Mouse (Mus musculus) T-helper 1 cell (primary cell): Measurements from ENCODE around the gene Zfp169.

Experiments used
- in situ Hi-C: fragments of 300-600 bp; cut with MboI, MseI; formaldehyde crosslinking; loops from one replicate; pipeline ENCODE4 v1.15.1; 2025; ENCODE audit warnings: high pct_unique_total_duplicates

Gene Zfp169

GRCm38 (mm10) chr13:48513003-48513929 lies at the start of gene Zfp169, which contains the start of gene A830005F24Rik:
Zfp169 (minus strand) TSS chr13:48513451.
A830005F24Rik (plus strand) TSS chr13:48513570.
- in situ Hi-C loops, result no loop called here

- in situ Hi-C loops, result no loop called here
These were observed 49.1 kb upstream of the Zfp169 start for GRCm38 (mm10) chr13:48562336-48562735.

GRCm38 (mm10) chr13:48561481-48561880 lies 48.2 kb upstream of the Zfp169 start:
- in situ Hi-C loops, result no loop called here

- in situ Hi-C loops, result no loop called here
These were observed 42.7 kb upstream of the Zfp169 start for GRCm38 (mm10) chr13:48555976-48556375.

- in situ Hi-C loops, result no loop called here
These were observed 41.3 kb upstream of the Zfp169 start for GRCm38 (mm10) chr13:48554552-48554951.

GRCm38 (mm10) chr13:48553511-48553910 lies 40.3 kb upstream of the Zfp169 start:
- in situ Hi-C loops, result no loop called here

GRCm38 (mm10) chr13:48552181-48553090 lies 39.2 kb upstream of the Zfp169 start:
- in situ Hi-C loops, result no loop called here

GRCm38 (mm10) chr13:48548296-48548695 lies 35.0 kb upstream of the Zfp169 start:
- in situ Hi-C loops, result loop anchor here (25.0 kb wide), 2 partner anchors 789 to 1114 kb away; partner anchors contain the start of genes Bicd2, Cenpp and Nol8

GRCm38 (mm10) chr13:48547623-48548022 lies 34.4 kb upstream of the Zfp169 start:
- in situ Hi-C loops, result loop anchor here (25.0 kb wide), 2 partner anchors 790 to 1115 kb away; partner anchors contain the start of genes Bicd2, Cenpp and Nol8

GRCm38 (mm10) chr13:48546330-48546917 lies 33.2 kb upstream of the Zfp169 start:
- in situ Hi-C loops, result loop anchor here (25.0 kb wide), 2 partner anchors 791 to 1116 kb away; partner anchors contain the start of genes Bicd2, Cenpp and Nol8

GRCm38 (mm10) chr13:48545476-48546281 lies 32.4 kb upstream of the Zfp169 start:
- in situ Hi-C loops, result loop anchor here (25.0 kb wide), 2 partner anchors 792 to 1117 kb away; partner anchors contain the start of genes Bicd2, Cenpp and Nol8

GRCm38 (mm10) chr13:48544867-48545266 lies 31.6 kb upstream of the Zfp169 start:
- in situ Hi-C loops, result loop anchor here (25.0 kb wide), 2 partner anchors 792 to 1117 kb away; partner anchors contain the start of genes Bicd2, Cenpp and Nol8

GRCm38 (mm10) chr13:48544391-48544790 lies 31.1 kb upstream of the Zfp169 start:
- in situ Hi-C loops, result loop anchor here (25.0 kb wide), 2 partner anchors 793 to 1118 kb away; partner anchors contain the start of genes Bicd2, Cenpp and Nol8

- in situ Hi-C loops, result loop anchor here (25.0 kb wide), 2 partner anchors 797 to 1122 kb away; partner anchors contain the start of genes Bicd2, Cenpp and Nol8
These were observed 27.2 kb upstream of the Zfp169 start for GRCm38 (mm10) chr13:48540488-48540887.

- in situ Hi-C loops, result loop anchor here (5.0 to 25.0 kb wide), 3 partner anchors 39 to 1129 kb away; partner anchors contain the start of genes Bicd2, Cenpp and Nol8
These were observed 20.2 kb upstream of the Zfp169 start for GRCm38 (mm10) chr13:48533441-48533840.

- in situ Hi-C loops, result loop anchor here (5.0 to 25.0 kb wide), 3 partner anchors 41 to 1131 kb away; partner anchors contain the start of genes Bicd2, Cenpp and Nol8
These were observed 18.2 kb upstream of the Zfp169 start for GRCm38 (mm10) chr13:48531448-48531847.

- in situ Hi-C loops, result loop anchor here (5.0 to 25.0 kb wide), 3 partner anchors 42 to 1132 kb away; partner anchors contain the start of genes Bicd2, Cenpp and Nol8
These were observed 17.4 kb upstream of the Zfp169 start for GRCm38 (mm10) chr13:48530685-48531084.

GRCm38 (mm10) chr13:48529028-48529427 lies 15.8 kb upstream of the Zfp169 start:
- in situ Hi-C loops, result loop anchor here (10.0 to 25.0 kb wide), 3 partner anchors 276 to 1133 kb away; partner anchors contain the start of genes Bicd2, Cenpp and Nol8

GRCm38 (mm10) chr13:48528123-48528871 lies 15.0 kb upstream of the Zfp169 start:
- in situ Hi-C loops, result loop anchor here (10.0 to 25.0 kb wide), 3 partner anchors 277 to 1134 kb away; partner anchors contain the start of genes Bicd2, Cenpp and Nol8
